Mouse (Mus musculus) forebrain, embryonic 11.5 days (tissue): ENCODE data around the gene 1700012P22Rik. TPM values are rescaled to one million over a fixed set of nuclear protein-coding genes. Genes with fewer than 3 reads are reported as not detected.

Source experiments
- ATAC-seq: fragments of 200-750 bp; cut with Nextera tagmentation; replicated peaks from 2 replicates; pipeline ENCODE4 v1.8.0; 2017; ENCODE audit warnings: moderate TSS enrichment; ENCODE audit not compliant: low FRiP score
- DNase-seq: peaks from one replicate; pipeline ENCODE4 v3.0.0-alpha.2; 2017; ENCODE audit warnings: low spot score
- H3K27ac ChIP-seq: fragments of 300-500 bp; sonication (generic); 2 replicates; pipeline ENCODE4 v1.5.1; 2014; ENCODE audit warnings: low read depth, low read length
- H3K27me3 ChIP-seq: fragments of 300-500 bp; sonication (generic); 2 replicates; pipeline ENCODE4 v1.6.1; 2014; ENCODE audit warnings: mild to moderate bottlenecking, low read length, mixed read lengths; ENCODE audit not compliant: control insufficient read depth, insufficient read depth
- H3K36me3 ChIP-seq: fragments of 300-500 bp; sonication (generic); 2 replicates; pipeline ENCODE4 v1.6.1; 2014; ENCODE audit warnings: mild to moderate bottlenecking, low read length, moderate library complexity, mixed read lengths; ENCODE audit not compliant: control insufficient read depth, insufficient read depth
- H3K4me1 ChIP-seq: fragments of 300-500 bp; sonication (generic); replicated peaks from 2 replicates; pipeline ENCODE4 v1.6.1; 2014; ENCODE audit warnings: low read length, mixed read lengths; ENCODE audit not compliant: control insufficient read depth, insufficient read depth
- H3K4me2 ChIP-seq: fragments of 300-500 bp; sonication (generic); 2 replicates; pipeline ENCODE4 v1.6.1; 2014; ENCODE audit warnings: low read depth, mild to moderate bottlenecking, low read length, moderate library complexity, mixed read lengths; ENCODE audit not compliant: severe bottlenecking
- H3K4me3 ChIP-seq: fragments of 300-500 bp; sonication (generic); 2 replicates; pipeline ENCODE4 v1.5.1; 2014; ENCODE audit warnings: low read depth, low read length
- H3K9ac ChIP-seq: fragments of 300-500 bp; sonication (generic); 2 replicates; pipeline ENCODE4 v1.6.1; 2014; ENCODE audit warnings: low read length
- H3K9me3 ChIP-seq: fragments of 300-500 bp; sonication (generic); 2 replicates; pipeline ENCODE4 v1.6.1; 2016; ENCODE audit warnings: low read length, mixed read lengths; ENCODE audit not compliant: control insufficient read depth
- WGBS: fragments of 180-500 bp; shearing (Covaris S2); extraction: QIAGEN DNeasy Blood & Tissue Kit; methylation state at CpG from one replicate; pipeline ENCODE4 v1.1.7; 2014; 5-methylcytosine and 5-hydroxymethylcytosine counted together
- polyA plus RNA-seq: library from polyadenylated mRNA; unstranded; fragments of >200 nt; fragmentation: Nextera tagmentation; extraction: Ambion mirVana; gene quantifications from 2 replicates; pipeline ENCODE4 v1.2.1, GENCODE M21; 2014

Gene 1700012P22Rik
- polyA plus RNA-seq, 1 experiment from 2014 or later: not detected

GRCm38 (mm10) chr4:144377911-144378310, 60.7 kb downstream of the 1700012P22Rik start, which contains the start of gene Pramef20:
Pramef20 (minus strand) TSS chr4:144377933.
- Histone ChIP-seq H3K36me3 (no peaks in the 10 kb centered on the region), H3K27me3 (no peaks in the 10 kb centered on the region), H3K4me3 (no peak within 1 kb of the TSS), H3K4me2 (no peak within 1 kb of the TSS), H3K9me3 (peaks cover 9% of the 10 kb centered on the region; the same call in 1 of the 2 replicates), H3K9ac (no peak within 1 kb of the TSS), H3K4me1 (no peaks in the 10 kb centered on the region), H3K27ac (no peak within 1 kb of the TSS)
- no peak for DNase-seq
- ATAC-seq: no peak
- WGBS: 63% methylated on average over 2 of the region's 2 CpGs

Other genes with a start within 250 kb of the 1700012P22Rik start
- not detected in 2 replicates for gene Oog2, start 248.1 kb downstream of the 1700012P22Rik start, polyA plus RNA-seq
- not detected in 2 replicates for gene C87977, start 225.5 kb downstream of the 1700012P22Rik start, polyA plus RNA-seq
- gene Pramel5, start 158.3 kb downstream of the 1700012P22Rik start, polyA plus RNA-seq: not detected in 2 replicates
- not detected in 2 replicates for gene Gm13128, start 108.5 kb downstream of the 1700012P22Rik start, polyA plus RNA-seq
- gene Gm13119, start 80.8 kb downstream of the 1700012P22Rik start, polyA plus RNA-seq: not detected in 2 replicates
- gene Pramef20, start 60.8 kb downstream of the 1700012P22Rik start, polyA plus RNA-seq: not detected in 2 replicates
- not detected in 2 replicates for gene Pramef12, start 30.3 kb downstream of the 1700012P22Rik start, polyA plus RNA-seq
- not detected in 2 replicates for gene Gm9944, start 14.5 kb upstream of the 1700012P22Rik start, polyA plus RNA-seq
- gene Aadacl3, start 25.0 kb upstream of the 1700012P22Rik start, polyA plus RNA-seq: not detected in 2 replicates
- not detected in 2 replicates for gene 9430007A20Rik, start 81.0 kb upstream of the 1700012P22Rik start, polyA plus RNA-seq
- gene Gm13124, start 126.4 kb upstream of the 1700012P22Rik start, polyA plus RNA-seq: not detected in 2 replicates
- not detected in 2 replicates for gene Aadacl4, start 174.9 kb upstream of the 1700012P22Rik start, polyA plus RNA-seq
- gene Gm436, start 247.6 kb upstream of the 1700012P22Rik start, polyA plus RNA-seq: not detected in 2 replicates